ENCODE assay signal across 8 mouse cellular contexts in the genomic region with DNA sequence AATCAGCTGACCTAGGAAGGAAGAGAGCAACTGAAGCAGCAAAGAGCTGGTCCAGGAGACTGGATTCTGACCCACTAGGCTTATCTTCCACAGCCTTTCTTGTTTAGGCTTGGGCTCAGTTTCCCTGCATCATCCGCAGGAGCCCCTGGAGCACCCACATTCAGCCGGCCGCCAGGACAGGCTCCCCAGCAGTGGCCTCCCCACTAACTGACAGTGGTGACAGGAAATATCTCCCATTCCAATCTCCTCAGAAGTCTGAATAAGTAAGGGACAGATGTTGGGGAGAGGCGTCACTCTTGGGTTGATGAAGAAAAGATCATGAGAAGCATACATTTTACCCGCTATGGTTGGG. TPM values are rescaled to one million over a fixed set of nuclear protein-coding genes. Genes with fewer than 3 reads are reported as not detected.
DNase-seq lines count a peak whose midpoint lies in the region; ATAC-seq and TF ChIP-seq lines count a peak whose summit lies in the region.

No protein-coding gene starts in this region.

- no peak for ATAC-seq in heart, embryonic 13.5 days (ENCODE audit: extremely low read depth, insufficient number of reproducible peaks, low FRiP score, low TSS enrichment)
- ATAC-seq in liver, postnatal 0 days: no peak

- 18% methylated on average over 5 of the region's 5 CpGs for WGBS in heart, embryonic 13.5 days
- WGBS in hindbrain, embryonic 10.5 days: 18% methylated on average over 5 of the region's 5 CpGs
- 11% methylated on average over 5 of the region's 5 CpGs for WGBS in liver, postnatal 0 days (ENCODE audit: insufficient replicate concordance)

- H3K4me2 ChIP-seq in heart, embryonic 13.5 days: peak overlapping the region; percentile 91
- H3K4me2 ChIP-seq in liver, postnatal 0 days (ENCODE audit: low read depth, low read length): peak overlapping the region; percentile 92

- no peak for DNase-seq in heart, postnatal 25 days (ENCODE audit: low spot score)
- DNase-seq in hindbrain, embryonic 10.5 days (ENCODE audit: low spot score): no peak
- DNase-seq in liver, postnatal 0 days: no peak
- no peak for DNase-seq in retina, postnatal 1 day
- DNase-seq in gastrocnemius, postnatal 36 days: no peak
- no peak for DNase-seq in gastrocnemius, postnatal 14 days

- peak overlapping the region; percentile 70 for H3K9ac ChIP-seq in heart, embryonic 13.5 days
- H3K9ac ChIP-seq in ES-Bruce4 (ENCODE audit: low read depth, poor library complexity, severe bottlenecking): peak overlapping the region; percentile 92
- H3K9ac ChIP-seq in liver, postnatal 0 days (replicated peaks): peak overlapping the region; percentile 61

- intact Hi-C loops in heart, postnatal 25 days (cut with DNase I): loop anchor here (1.0 to 5.0 kb wide), 2 partner anchors 51 to 112 kb away; a partner anchor contains a TSS
- intact Hi-C loops in gastrocnemius, postnatal 36 days (cut with DNase I): no loop called here
- intact Hi-C loops in gastrocnemius, postnatal 14 days (cut with DNase I; ENCODE audit: low total_unique reads): no loop called here

- no peak for TF ChIP-seq EP300 in ES-Bruce4 (IDR thresholded peaks at IDR 0.05; ENCODE audit: insufficient read depth, low read depth, low read length)
- no peak for TF ChIP-seq EP300 in liver, postnatal 0 days (IDR thresholded peaks at IDR 0.05; ENCODE audit: low read depth)

- H3K4me3 ChIP-seq in heart, embryonic 13.5 days: peak overlapping the region; percentile 85
- peak overlapping the region; percentile 66 for H3K4me3 ChIP-seq in ES-Bruce4 (ENCODE audit: low read depth, low read length)
- peak overlapping the region; percentile 79 for H3K4me3 ChIP-seq in hindbrain, embryonic 10.5 days
- H3K4me3 ChIP-seq in liver, postnatal 0 days (ENCODE audit: low read depth, low read length): peak overlapping the region; percentile 49

- H3K36me3 ChIP-seq in heart, embryonic 13.5 days: peaks cover 14% of the 10 kb centered on the region
- no peaks in the 10 kb centered on the region for H3K36me3 ChIP-seq in ES-Bruce4 (ENCODE audit: control insufficient read depth, insufficient read depth, low read length, poor library complexity, severe bottlenecking)
- H3K36me3 ChIP-seq in hindbrain, embryonic 10.5 days: 0 out of 2 replicates have a peak, but pooled peaks cover 2% of the 10 kb centered on the region
- H3K36me3 ChIP-seq in liver, postnatal 0 days (replicated peaks; ENCODE audit: insufficient read depth, low read length): peaks cover 11% of the 10 kb centered on the region

- no peaks in the 10 kb centered on the region for H3K9me3 ChIP-seq in heart, embryonic 13.5 days
- no peaks in the 10 kb centered on the region for H3K9me3 ChIP-seq in ES-Bruce4 (replicated peaks; ENCODE audit: control insufficient read depth, insufficient read depth, low read length, poor library complexity, severe bottlenecking)
- no peaks in the 10 kb centered on the region for H3K9me3 ChIP-seq in hindbrain, embryonic 10.5 days
- H3K9me3 ChIP-seq in liver, postnatal 0 days (ENCODE audit: low read length): no peaks in the 10 kb centered on the region

- peaks cover 45% of the 10 kb centered on the region for H3K4me1 ChIP-seq in heart, embryonic 13.5 days
- H3K4me1 ChIP-seq in ES-Bruce4 (ENCODE audit: control insufficient read depth, insufficient read depth, low read length): no peaks in the 10 kb centered on the region
- H3K4me1 ChIP-seq in hindbrain, embryonic 10.5 days (replicated peaks): peaks cover 48% of the 10 kb centered on the region
- peaks cover 51% of the 10 kb centered on the region for H3K4me1 ChIP-seq in liver, postnatal 0 days (ENCODE audit: insufficient read depth)

- H3K27me3 ChIP-seq in heart, embryonic 13.5 days (replicated peaks): no peaks in the 10 kb centered on the region
- H3K27me3 ChIP-seq in ES-Bruce4 (ENCODE audit: control insufficient read depth, insufficient read depth, low read length, poor library complexity, severe bottlenecking): no peaks in the 10 kb centered on the region
- no peaks in the 10 kb centered on the region for H3K27me3 ChIP-seq in hindbrain, embryonic 10.5 days (ENCODE audit: insufficient read depth, poor library complexity, severe bottlenecking)
- no peaks in the 10 kb centered on the region for H3K27me3 ChIP-seq in liver, postnatal 0 days (ENCODE audit: insufficient read depth, low read length)

- no peak for TF ChIP-seq POLR2A in ES-Bruce4 (IDR thresholded peaks at IDR 0.05; ENCODE audit: insufficient read depth, low read length)

- no peak for TF ChIP-seq CTCF in ES-Bruce4 (IDR thresholded peaks at IDR 0.05; ENCODE audit: low read depth, low read length)
- TF ChIP-seq CTCF in liver, postnatal 0 days (IDR thresholded peaks at IDR 0.05; ENCODE audit: low read depth): no peak

- peak overlapping the region; percentile 99 for H3K27ac ChIP-seq in heart, embryonic 13.5 days (replicated peaks)
- H3K27ac ChIP-seq in ES-Bruce4 (ENCODE audit: insufficient read depth, low read length): peak overlapping the region; percentile 95
- peak overlapping the region; percentile 91 for H3K27ac ChIP-seq in hindbrain, embryonic 10.5 days
- peak overlapping the region; percentile 99 for H3K27ac ChIP-seq in liver, postnatal 0 days (ENCODE audit: low read depth)

RNA-seq across cellular contexts. Expression of a gene that starts 1.8 kb away (rescaled TPM):
- 11.4 and 13.5 TPM in 2 replicates for polyA plus RNA-seq in heart, embryonic 13.5 days (2015; fragmentation: Nextera tagmentation; extraction: Ambion mirVana)
- 1 to 10 TPM; 7.9 to 8.1 TPM for total RNA-seq in heart, postnatal 25 days (2021)
- 3.6 and 6.8 TPM in 2 replicates for polyA plus RNA-seq in ES-Bruce4 (2011; ENCODE audit: insufficient read depth, insufficient read length, low read depth, missing spikeins)
- 11.7 and 12.4 TPM in 2 replicates for polyA plus RNA-seq in hindbrain, embryonic 10.5 days (2016; fragmentation: Nextera tagmentation; extraction: Ambion mirVana)
- polyA plus RNA-seq in liver, postnatal 0 days (2015; fragmentation: Nextera tagmentation; extraction: Ambion mirVana): 34.2 and 35.6 TPM in 2 replicates
- 1 to 10 TPM; 3.4 to 3.6 TPM for total RNA-seq in gastrocnemius, postnatal 36 days (2021)
- total RNA-seq in gastrocnemius, postnatal 14 days (2021): 10 to 100 TPM; 17.3 to 23.0 TPM

RNA-seq across cellular contexts. Expression of a gene that starts 5.2 kb away (rescaled TPM):
- 3.7 and 3.8 TPM in 2 replicates for polyA plus RNA-seq in heart, embryonic 13.5 days (2015; fragmentation: Nextera tagmentation; extraction: Ambion mirVana)
- total RNA-seq in heart, postnatal 25 days (2021): 1 to 10 TPM; 7.7 to 9.1 TPM
- polyA plus RNA-seq in ES-Bruce4 (2011; ENCODE audit: insufficient read depth, insufficient read length, low read depth, missing spikeins): 4.9 and 8.4 TPM in 2 replicates
- polyA plus RNA-seq in hindbrain, embryonic 10.5 days (2016; fragmentation: Nextera tagmentation; extraction: Ambion mirVana): 7.7 and 8.6 TPM in 2 replicates
- polyA plus RNA-seq in liver, postnatal 0 days (2015; fragmentation: Nextera tagmentation; extraction: Ambion mirVana): 8.4 and 9.5 TPM in 2 replicates
- 1 to 10 TPM; 4.1 to 5.4 TPM for total RNA-seq in gastrocnemius, postnatal 36 days (2021)
- 1 to 10 TPM; 6.0 TPM for total RNA-seq in gastrocnemius, postnatal 14 days (2021)

RNA-seq across cellular contexts. Expression of a gene that starts 20.3 kb away (rescaled TPM):
- 1.5 and 14.5 TPM in 2 replicates for polyA plus RNA-seq in heart, embryonic 13.5 days (2015; fragmentation: Nextera tagmentation; extraction: Ambion mirVana)
- total RNA-seq in heart, postnatal 25 days (2021): not detected
- not detected in 2 replicates for polyA plus RNA-seq in ES-Bruce4 (2011; ENCODE audit: insufficient read depth, insufficient read length, low read depth, missing spikeins)
- polyA plus RNA-seq in hindbrain, embryonic 10.5 days (2016; fragmentation: Nextera tagmentation; extraction: Ambion mirVana): 0.07 TPM in 1 of 2 replicates, not detected in the other
- polyA plus RNA-seq in liver, postnatal 0 days (2015; fragmentation: Nextera tagmentation; extraction: Ambion mirVana): 975 and 1,049 TPM in 2 replicates
- total RNA-seq in gastrocnemius, postnatal 36 days (2021): not detected
- not detected for total RNA-seq in gastrocnemius, postnatal 14 days (2021)

RNA-seq across cellular contexts. Expression of a gene that starts 26.9 kb away (rescaled TPM):
- polyA plus RNA-seq in heart, embryonic 13.5 days (2015; fragmentation: Nextera tagmentation; extraction: Ambion mirVana): 31.6 and 32.1 TPM in 2 replicates
- 10 to 100 TPM; 78.7 to 89.4 TPM for total RNA-seq in heart, postnatal 25 days (2021)
- 210 and 212 TPM in 2 replicates for polyA plus RNA-seq in ES-Bruce4 (2011; ENCODE audit: insufficient read depth, insufficient read length, low read depth, missing spikeins)
- 74.8 and 78.1 TPM in 2 replicates for polyA plus RNA-seq in hindbrain, embryonic 10.5 days (2016; fragmentation: Nextera tagmentation; extraction: Ambion mirVana)
- polyA plus RNA-seq in liver, postnatal 0 days (2015; fragmentation: Nextera tagmentation; extraction: Ambion mirVana): 12.1 and 13.9 TPM in 2 replicates
- total RNA-seq in gastrocnemius, postnatal 36 days (2021): 10 to 100 TPM; 56.1 to 64.1 TPM
- total RNA-seq in gastrocnemius, postnatal 14 days (2021): 10 to 100 TPM; 64.9 to 68.5 TPM

RNA-seq across cellular contexts. Expression of a gene that starts 37.2 kb away (rescaled TPM):
- 30.2 and 34.2 TPM in 2 replicates for polyA plus RNA-seq in heart, embryonic 13.5 days (2015; fragmentation: Nextera tagmentation; extraction: Ambion mirVana)
- 10 to 100 TPM; 26.3 to 26.9 TPM for total RNA-seq in heart, postnatal 25 days (2021)
- 4.9 and 6.0 TPM in 2 replicates for polyA plus RNA-seq in ES-Bruce4 (2011; ENCODE audit: insufficient read depth, insufficient read length, low read depth, missing spikeins)
- polyA plus RNA-seq in hindbrain, embryonic 10.5 days (2016; fragmentation: Nextera tagmentation; extraction: Ambion mirVana): 95.3 and 106 TPM in 2 replicates
- 823 and 833 TPM in 2 replicates for polyA plus RNA-seq in liver, postnatal 0 days (2015; fragmentation: Nextera tagmentation; extraction: Ambion mirVana)
- 10 to 100 TPM; 83.2 to 88.9 TPM for total RNA-seq in gastrocnemius, postnatal 36 days (2021)
- 100 to 1,000 TPM; 128 to 156 TPM for total RNA-seq in gastrocnemius, postnatal 14 days (2021)

Comparison
In these comparisons a context has a peak if more than half of its experiments do, and no peak if none do; other contexts are left out.
1. RNA of a gene that starts 20.3 kb away (polyA plus RNA-seq): 975 to 1,049 TPM in liver, postnatal 0 days; 1.5 to 14.5 TPM in heart, embryonic 13.5 days, not detected in ES-Bruce4 and 0.07 TPM in hindbrain, embryonic 10.5 days; every median in the first group is over 10 times any median in the second.
2. Peak in every context shown above with its lines, with median percentiles within 50 percentile points of each other: H3K27ac ChIP-seq, H3K4me3 ChIP-seq and H3K9ac ChIP-seq.